Mouse (Mus musculus) midbrain, postnatal 0 days (tissue): ENCODE data around the gene Olfr774. TPM values are rescaled to one million over a fixed set of nuclear protein-coding genes. Genes with fewer than 3 reads are reported as not detected.
"Not testable (repeated sequence)": the region's sequence is repeated elsewhere in the genome, so short reads cannot be mapped to it uniquely, and the experiment has no call there.

ENCODE experiments used
- ATAC-seq: fragments of 200-750 bp; cut with Nextera tagmentation; 2 replicates; pipeline ENCODE4 v1.8.0; 2017; ENCODE audit warnings: moderate number of reproducible peaks, mild to moderate bottlenecking, moderate TSS enrichment, moderate library complexity; ENCODE audit not compliant: low FRiP score
- DNase-seq: peaks from one replicate; pipeline ENCODE4 v3.0.0-alpha.2; 2015; ENCODE audit warnings: low spot score
- H3K27ac ChIP-seq: fragments of 300-500 bp; sonication (generic); 2 replicates; pipeline ENCODE4 v1.5.1; 2014; ENCODE audit warnings: low read depth, mild to moderate bottlenecking, low read length, mixed read lengths
- H3K27me3 ChIP-seq: fragments of 300-500 bp; sonication (generic); 2 replicates; pipeline ENCODE4 v1.6.1; 2014; ENCODE audit warnings: low read length, control low read depth, mixed read lengths; ENCODE audit not compliant: insufficient read depth
- H3K36me3 ChIP-seq: fragments of 300-500 bp; sonication (generic); 2 replicates; pipeline ENCODE4 v1.6.1; 2014; ENCODE audit warnings: low read length, control low read depth, mixed read lengths; ENCODE audit not compliant: insufficient read depth
- H3K4me1 ChIP-seq: fragments of 300-500 bp; sonication (generic); 2 replicates; pipeline ENCODE4 v1.6.1; 2014; ENCODE audit warnings: mild to moderate bottlenecking, control low read depth, antibody characterized with exemption, low read length, mixed read lengths; ENCODE audit not compliant: insufficient read depth
- H3K4me2 ChIP-seq: fragments of 300-500 bp; sonication (generic); 2 replicates; pipeline ENCODE4 v1.6.1; 2014; ENCODE audit warnings: low read depth, mild to moderate bottlenecking, low read length, mixed read lengths; ENCODE audit not compliant: poor library complexity, severe bottlenecking
- H3K4me3 ChIP-seq: fragments of 300-500 bp; sonication (generic); 2 replicates; pipeline ENCODE4 v1.5.1; 2014; ENCODE audit warnings: low read depth, mild to moderate bottlenecking, low read length, moderate library complexity
- H3K9ac ChIP-seq: fragments of 300-500 bp; sonication (generic); replicated peaks from 2 replicates; pipeline ENCODE4 v1.6.1; 2014; ENCODE audit warnings: mild to moderate bottlenecking, low read length, moderate library complexity, mixed read lengths; ENCODE audit not compliant: poor library complexity, severe bottlenecking
- H3K9me3 ChIP-seq: fragments of 300-500 bp; sonication (generic); 2 replicates; pipeline ENCODE4 v1.6.1; 2016; ENCODE audit warnings: low read length, control low read depth
- CTCF ChIP-seq: IDR thresholded peaks from 2 replicates; pipeline ENCODE4 v1.5.1; 2016; ENCODE audit warnings: antibody characterized with exemption, mild to moderate bottlenecking
- WGBS: fragments of 180-500 bp; shearing (Covaris S2); extraction: QIAGEN DNeasy Blood & Tissue Kit; methylation state at CpG from one replicate; pipeline ENCODE4 v1.1.7; 2014; 5-methylcytosine and 5-hydroxymethylcytosine counted together
- polyA plus RNA-seq: library from polyadenylated mRNA; unstranded; fragments of >200 nt; fragmentation: Nextera tagmentation; extraction: Ambion mirVana; gene quantifications from 2 replicates; pipeline ENCODE4 v1.2.1, GENCODE M21; 2015
- total RNA-seq: library from RNA; depleted of rRNA; stranded (reverse); fragments of >200 nt; gene quantifications from 2 replicates; pipeline ENCODE4 v1.2.3, GENCODE M21; 2014; rRNA removed

Olfr774 gene
- total RNA-seq (not detected in 2 replicates), polyA plus RNA-seq (not detected in 2 replicates)

DNA sequence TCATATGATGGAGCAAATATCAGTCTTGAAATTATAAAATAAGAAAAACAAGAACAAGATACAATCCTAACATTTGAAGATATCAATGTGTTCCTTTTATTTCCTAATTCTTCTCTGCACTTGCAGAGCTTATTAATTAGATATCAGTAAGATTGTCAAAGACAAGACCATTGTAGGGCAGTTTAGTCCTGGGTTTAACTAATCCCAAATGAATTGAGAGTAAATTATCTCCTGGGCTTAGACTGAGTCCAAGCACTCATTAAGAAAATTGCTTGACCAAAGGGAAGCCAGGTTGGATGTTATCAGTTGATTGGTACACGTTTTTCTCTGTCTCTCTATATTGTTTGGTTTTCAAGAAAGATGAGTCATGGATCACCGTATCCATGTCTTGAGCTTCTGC is at the start of gene Olfr774:
Gene Olfr774 (plus strand): TSS at position 301 of the 400 bp plus-strand sequence.
- Histone ChIP-seq H3K9ac (no peak within 1 kb of the TSS), H3K4me2 (no peak within 1 kb of the TSS), H3K36me3 (no peaks in the 10 kb centered on the region), H3K27me3 (no peaks in the 10 kb centered on the region), H3K4me1 (no peaks in the 10 kb centered on the region), H3K27ac (no peak within 1 kb of the TSS), H3K9me3 (no peaks in the 10 kb centered on the region), H3K4me3 (no peak within 1 kb of the TSS)
- ATAC-seq = no peak
- TF ChIP-seq CTCF = no peak
- WGBS = 69% methylated on average over 2 of the region's 2 CpGs
- no peak for DNase-seq

DNA sequence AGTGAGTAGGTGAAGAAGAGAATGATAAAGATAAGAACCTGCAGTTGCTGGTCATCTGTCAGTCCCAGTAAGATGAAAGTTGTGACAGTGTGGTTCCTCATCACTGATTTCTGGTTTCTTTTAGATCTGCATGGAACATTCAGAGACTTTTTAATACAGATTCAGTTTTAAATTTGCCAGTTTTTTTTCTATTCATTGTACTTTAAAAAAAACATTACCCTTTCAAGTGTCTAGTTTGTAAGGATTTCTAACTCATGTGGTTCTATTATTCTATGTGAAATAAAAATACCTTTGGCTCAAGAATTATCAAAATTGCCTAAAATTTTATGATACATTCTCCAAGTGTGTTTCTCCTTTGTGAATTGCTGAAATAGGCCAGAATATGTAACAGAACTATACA is 48.7 kb upstream of the Olfr774 start, which contains the start of gene Olfr773:
Gene Olfr773 (minus strand): TSS at position 101 of the 400 bp plus-strand sequence.
- not testable (repeated sequence) for H3K4me2 ChIP-seq, ATAC-seq, H3K36me3 ChIP-seq, H3K9ac ChIP-seq, H3K27me3 ChIP-seq, H3K27ac ChIP-seq, H3K4me3 ChIP-seq, H3K9me3 ChIP-seq, DNase-seq, H3K4me1 ChIP-seq

DNA sequence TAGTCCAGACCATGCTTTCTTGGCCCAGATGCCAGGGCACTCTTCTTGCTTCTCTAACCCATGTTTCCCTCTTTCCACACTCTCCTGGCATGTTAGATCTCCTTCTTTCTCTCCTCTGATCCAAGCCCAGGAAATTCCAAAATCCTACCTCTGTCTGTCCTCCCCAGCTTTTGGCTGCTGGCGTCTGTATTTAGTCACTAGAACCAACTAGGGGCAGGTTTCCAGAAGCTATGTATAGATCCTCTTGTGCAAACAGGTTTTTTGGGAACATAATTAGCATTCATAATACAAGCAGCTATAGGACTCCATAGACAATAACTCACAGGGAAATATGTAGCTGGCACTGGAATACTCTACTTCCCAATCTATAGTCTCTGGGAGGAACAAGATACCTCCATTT is 5.3 kb upstream of the Olfr774 start:
- H3K9ac ChIP-seq = no peak overlapping the region
- no peaks in the 10 kb centered on the region for H3K4me1 ChIP-seq
- no peak overlapping the region for H3K27ac ChIP-seq
- H3K36me3 ChIP-seq = no peaks in the 10 kb centered on the region
- H3K4me3 ChIP-seq = no peak overlapping the region
- DNase-seq = no peak
- no peak overlapping the region for H3K4me2 ChIP-seq
- H3K9me3 ChIP-seq = no peaks in the 10 kb centered on the region
- H3K27me3 ChIP-seq = no peaks in the 10 kb centered on the region
- no peak for TF ChIP-seq CTCF
- ATAC-seq = no peak
- WGBS = 91% methylated on average over 1 of the region's 1 CpGs

DNA sequence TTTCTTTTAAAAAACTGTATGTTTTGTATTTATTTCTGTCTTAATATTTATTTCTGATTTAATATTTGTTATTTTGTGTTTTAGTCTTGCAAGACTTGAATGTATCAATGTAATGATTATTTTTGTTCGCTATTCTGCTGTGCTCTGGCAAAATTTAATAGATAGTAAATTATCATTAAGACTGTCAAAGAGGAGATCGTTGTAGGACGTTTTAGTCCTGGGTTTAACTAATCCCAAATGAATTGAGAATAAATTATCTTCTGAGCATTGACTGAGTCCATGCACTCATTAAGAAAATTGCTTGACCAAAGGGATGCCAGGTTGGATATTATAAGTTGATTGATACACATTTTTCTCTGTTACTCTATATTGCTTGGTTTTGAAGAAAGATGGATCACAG is 12.1 kb downstream of the Olfr774 start, which contains the start of gene Olfr775:
Gene Olfr775 (plus strand): TSS at position 301 of the 400 bp plus-strand sequence.
- Histone ChIP-seq H3K9me3 (no peaks in the 10 kb centered on the region), H3K9ac (no peak within 1 kb of the TSS), H3K27ac (no peak within 1 kb of the TSS), H3K4me3 (no peak within 1 kb of the TSS), H3K4me1 (no peaks in the 10 kb centered on the region), H3K36me3 (no peaks in the 10 kb centered on the region), H3K4me2 (no peak within 1 kb of the TSS), H3K27me3 (no peaks in the 10 kb centered on the region)
- WGBS = 70% methylated on average over 3 of the region's 3 CpGs
- ATAC-seq (no peak), DNase-seq (no peak)
- TF ChIP-seq CTCF = no peak

DNA sequence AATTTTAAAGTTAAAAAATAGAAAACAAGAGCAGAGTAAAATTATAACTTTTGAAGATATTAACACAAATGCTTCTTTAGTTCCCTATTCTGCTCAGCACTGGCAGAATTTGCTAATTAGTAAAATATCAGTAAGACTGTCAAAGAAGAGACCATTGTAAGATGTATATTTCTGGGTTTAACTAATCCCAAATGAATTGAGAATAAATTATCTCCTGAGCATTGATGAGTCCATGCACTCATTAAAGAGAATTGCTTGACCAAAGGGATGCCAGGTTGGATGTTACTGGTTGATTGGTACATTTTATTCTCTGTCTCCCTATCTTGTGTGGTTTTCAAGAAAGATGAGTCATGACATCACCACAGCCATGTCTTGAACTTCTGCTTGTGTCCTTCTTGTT is 22.8 kb downstream of the Olfr774 start, which contains the start of gene Olfr776:
Gene Olfr776 (plus strand): TSS at position 301 of the 400 bp plus-strand sequence.
- Histone ChIP-seq H3K27ac (no peak within 1 kb of the TSS), H3K4me1 (no peaks in the 10 kb centered on the region), H3K4me3 (no peak within 1 kb of the TSS), H3K36me3 (no peaks in the 10 kb centered on the region), H3K9ac (no peak within 1 kb of the TSS), H3K27me3 (no peaks in the 10 kb centered on the region), H3K4me2 (no peak within 1 kb of the TSS), H3K9me3 (no peaks in the 10 kb centered on the region)
- no peak for DNase-seq
- ATAC-seq = no peak
- no peak for TF ChIP-seq CTCF

DNA sequence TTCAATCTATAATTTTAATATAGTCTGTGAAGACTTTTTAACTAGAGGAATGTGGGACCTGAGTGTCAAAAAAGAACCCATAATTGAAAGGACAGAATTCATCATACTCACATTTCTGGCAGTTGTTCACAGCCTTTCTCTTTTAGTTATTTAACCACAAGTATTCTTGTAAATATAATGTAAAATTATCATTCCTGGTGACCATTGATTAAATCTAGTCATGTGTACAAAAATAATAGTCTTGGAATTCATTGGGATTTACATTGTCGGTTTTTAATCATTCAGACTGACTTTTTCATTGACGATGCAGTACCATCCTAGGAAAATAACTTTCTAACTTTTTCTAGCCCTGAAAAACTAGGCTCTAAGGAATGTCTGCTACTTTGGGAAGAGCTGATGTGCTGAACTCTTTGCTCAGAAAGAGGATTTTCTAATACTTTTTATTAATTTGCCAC is 35.1 kb downstream of the Olfr774 start, which contains the start of gene Olfr777:
Gene Olfr777 (minus strand): TSS at position 405 of the 455 bp plus-strand sequence.
- Histone ChIP-seq H3K4me2 (no peak within 1 kb of the TSS), H3K36me3 (no peaks in the 10 kb centered on the region), H3K27ac (no peak within 1 kb of the TSS), H3K27me3 (no peaks in the 10 kb centered on the region), H3K4me1 (no peaks in the 10 kb centered on the region), H3K9me3 (no peaks in the 10 kb centered on the region), H3K4me3 (no peak within 1 kb of the TSS), H3K9ac (no peak within 1 kb of the TSS)
- 87% methylated on average over 2 of the region's 2 CpGs for WGBS
- ATAC-seq (no peak), DNase-seq (no peak)
- TF ChIP-seq CTCF = no peak

Other genes with a start within 250 kb of the Olfr774 start
- not detected in 2 replicates for gene Olfr9, start 246.8 kb upstream of the Olfr774 start, total RNA-seq
- gene Olfr9, start 246.8 kb upstream of the Olfr774 start, polyA plus RNA-seq = not detected in 2 replicates
- gene Olfr763, start 225.4 kb upstream of the Olfr774 start, total RNA-seq = not detected in 2 replicates
- gene Olfr763, start 225.4 kb upstream of the Olfr774 start, polyA plus RNA-seq = not detected in 2 replicates
- not detected in 2 replicates for gene Olfr764-ps1, start 196.3 kb upstream of the Olfr774 start, total RNA-seq
- not detected in 2 replicates for gene Olfr764-ps1, start 196.3 kb upstream of the Olfr774 start, polyA plus RNA-seq
- gene Olfr765, start 186.2 kb upstream of the Olfr774 start, total RNA-seq = not detected in 2 replicates
- not detected in 2 replicates for gene Olfr765, start 186.2 kb upstream of the Olfr774 start, polyA plus RNA-seq
- gene Olfr766-ps1, start 167.2 kb upstream of the Olfr774 start, total RNA-seq = not detected in 2 replicates
- not detected in 2 replicates for gene Olfr766-ps1, start 167.2 kb upstream of the Olfr774 start, polyA plus RNA-seq
- gene Olfr767, start 153.3 kb upstream of the Olfr774 start, total RNA-seq = not detected in 2 replicates
- gene Olfr767, start 153.3 kb upstream of the Olfr774 start, polyA plus RNA-seq = not detected in 2 replicates
- gene Olfr768, start 136.8 kb upstream of the Olfr774 start, total RNA-seq = not detected in 2 replicates
- not detected in 2 replicates for gene Olfr768, start 136.8 kb upstream of the Olfr774 start, polyA plus RNA-seq
- not detected in 2 replicates for gene Olfr769, start 118.3 kb upstream of the Olfr774 start, total RNA-seq
- gene Olfr769, start 118.3 kb upstream of the Olfr774 start, polyA plus RNA-seq = not detected in 2 replicates
- not detected in 2 replicates for gene Olfr770, start 97.2 kb upstream of the Olfr774 start, total RNA-seq
- not detected in 2 replicates for gene Olfr770, start 97.2 kb upstream of the Olfr774 start, polyA plus RNA-seq
- not detected in 2 replicates for gene Olfr771, start 71.5 kb upstream of the Olfr774 start, total RNA-seq
- not detected in 2 replicates for gene Olfr771, start 71.5 kb upstream of the Olfr774 start, polyA plus RNA-seq
- gene Olfr772, start 58.3 kb upstream of the Olfr774 start, total RNA-seq = not detected in 2 replicates
- not detected in 2 replicates for gene Olfr772, start 58.3 kb upstream of the Olfr774 start, polyA plus RNA-seq
- gene Olfr773, start 48.8 kb upstream of the Olfr774 start, total RNA-seq = not detected in 2 replicates
- gene Olfr773, start 48.8 kb upstream of the Olfr774 start, polyA plus RNA-seq = not detected in 2 replicates
- gene Olfr775, start 12.2 kb downstream of the Olfr774 start, total RNA-seq = not detected in 2 replicates
- gene Olfr775, start 12.2 kb downstream of the Olfr774 start, polyA plus RNA-seq = not detected in 2 replicates
- gene Olfr776, start 22.9 kb downstream of the Olfr774 start, total RNA-seq = not detected in 2 replicates
- gene Olfr776, start 22.9 kb downstream of the Olfr774 start, polyA plus RNA-seq = not detected in 2 replicates
- not detected in 2 replicates for gene Olfr777, start 35.3 kb downstream of the Olfr774 start, total RNA-seq
- not detected in 2 replicates for gene Olfr777, start 35.3 kb downstream of the Olfr774 start, polyA plus RNA-seq
- not detected in 2 replicates for gene Olfr780, start 81.9 kb downstream of the Olfr774 start, total RNA-seq
- gene Olfr780, start 81.9 kb downstream of the Olfr774 start, polyA plus RNA-seq = not detected in 2 replicates
- gene Olfr781, start 92.7 kb downstream of the Olfr774 start, total RNA-seq = not detected in 2 replicates
- gene Olfr781, start 92.7 kb downstream of the Olfr774 start, polyA plus RNA-seq = not detected in 2 replicates
- not detected in 2 replicates for gene Olfr782, start 112.6 kb downstream of the Olfr774 start, total RNA-seq
- gene Olfr782, start 112.6 kb downstream of the Olfr774 start, polyA plus RNA-seq = not detected in 2 replicates
- gene Olfr784, start 147.9 kb downstream of the Olfr774 start, total RNA-seq = 0.66 and 0.82 TPM in 2 replicates
- gene Olfr784, start 147.9 kb downstream of the Olfr774 start, polyA plus RNA-seq = not detected in 2 replicates
- gene Olfr785, start 169.2 kb downstream of the Olfr774 start, total RNA-seq = not detected in 2 replicates
- not detected in 2 replicates for gene Olfr785, start 169.2 kb downstream of the Olfr774 start, polyA plus RNA-seq
- not detected in 2 replicates for gene Olfr786, start 191.1 kb downstream of the Olfr774 start, total RNA-seq
- not detected in 2 replicates for gene Olfr786, start 191.1 kb downstream of the Olfr774 start, polyA plus RNA-seq
- not detected in 2 replicates for gene Olfr787, start 225.7 kb downstream of the Olfr774 start, total RNA-seq
- gene Olfr787, start 225.7 kb downstream of the Olfr774 start, polyA plus RNA-seq = not detected in 2 replicates
- not detected in 2 replicates for gene Olfr788, start 234.8 kb downstream of the Olfr774 start, total RNA-seq
- not detected in 2 replicates for gene Olfr788, start 234.8 kb downstream of the Olfr774 start, polyA plus RNA-seq
- not detected in 2 replicates for gene Olfr789, start 248.5 kb downstream of the Olfr774 start, total RNA-seq
- not detected in 2 replicates for gene Olfr789, start 248.5 kb downstream of the Olfr774 start, polyA plus RNA-seq